Mouse (Mus musculus) retina, postnatal 7 days (tissue): ENCODE measurements around the gene Myh6.
"Not testable (repeated sequence)": the region's sequence is repeated elsewhere in the genome, so short reads cannot be mapped to it uniquely, and the experiment has no call there.

ENCODE experiments used
- DNase-seq: peaks from one replicate; pipeline ENCODE4 v3.0.0-alpha.2; 2012; ENCODE audit warnings: low read depth, low spot score

Myh6 gene

GRCm38 (mm10) chr14:54958503-54958902 is 8.2 kb downstream of the Myh6 start:
- DNase-seq: no peak

- no peak for DNase-seq
Observed at GRCm38 (mm10) chr14:54956533-54956932, 10.2 kb downstream of the Myh6 start.

- no peak for DNase-seq
Observed at GRCm38 (mm10) chr14:54955481-54955880, 11.2 kb downstream of the Myh6 start.

- no peak for DNase-seq
Observed at GRCm38 (mm10) chr14:54954474-54954873, 12.3 kb downstream of the Myh6 start.

- no peak for DNase-seq
Observed at GRCm38 (mm10) chr14:54953664-54954206, 13.0 kb downstream of the Myh6 start.

GRCm38 (mm10) chr14:54951587-54951986 is 15.1 kb downstream of the Myh6 start:
- no peak for DNase-seq

GRCm38 (mm10) chr14:54950493-54950892 is 16.2 kb downstream of the Myh6 start:
- no peak for DNase-seq

GRCm38 (mm10) chr14:54948781-54949180 is 17.9 kb downstream of the Myh6 start:
- no peak for DNase-seq

- not testable (repeated sequence) for DNase-seq
Observed at GRCm38 (mm10) chr14:54947008-54947407, 19.7 kb downstream of the Myh6 start.

GRCm38 (mm10) chr14:54945975-54946704 is 20.6 kb downstream of the Myh6 start:
- no peak for DNase-seq

- no peak for DNase-seq
Observed at GRCm38 (mm10) chr14:54944939-54945338, 21.8 kb downstream of the Myh6 start.

GRCm38 (mm10) chr14:54943971-54944370 is 22.8 kb downstream of the Myh6 start:
- no peak for DNase-seq

GRCm38 (mm10) chr14:54942479-54942878 is 24.2 kb downstream of the Myh6 start:
- DNase-seq: no peak

GRCm38 (mm10) chr14:54941024-54941978 is 25.4 kb downstream of the Myh6 start:
- no peak for DNase-seq

GRCm38 (mm10) chr14:54940176-54940530 is 26.6 kb downstream of the Myh6 start:
- no peak for DNase-seq

GRCm38 (mm10) chr14:54939434-54940175 is 27.1 kb downstream of the Myh6 start:
- peak; percentile 40 for DNase-seq

- DNase-seq: no peak
Observed at GRCm38 (mm10) chr14:54938431-54939219, 28.1 kb downstream of the Myh6 start.

GRCm38 (mm10) chr14:54937361-54938182 is 29.2 kb downstream of the Myh6 start:
- DNase-seq: no peak

GRCm38 (mm10) chr14:54936831-54937160 is 29.9 kb downstream of the Myh6 start:
- no peak for DNase-seq
